Mouse (Mus musculus) embryo, embryonic 10 days (tissue): ENCODE measurements around the gene Ggt6.

ENCODE experiments used
- DNase-seq: peaks from one replicate; pipeline ENCODE4 v3.0.0-alpha.2; 2015; ENCODE audit warnings: low spot score

The Ggt6 gene

DNA sequence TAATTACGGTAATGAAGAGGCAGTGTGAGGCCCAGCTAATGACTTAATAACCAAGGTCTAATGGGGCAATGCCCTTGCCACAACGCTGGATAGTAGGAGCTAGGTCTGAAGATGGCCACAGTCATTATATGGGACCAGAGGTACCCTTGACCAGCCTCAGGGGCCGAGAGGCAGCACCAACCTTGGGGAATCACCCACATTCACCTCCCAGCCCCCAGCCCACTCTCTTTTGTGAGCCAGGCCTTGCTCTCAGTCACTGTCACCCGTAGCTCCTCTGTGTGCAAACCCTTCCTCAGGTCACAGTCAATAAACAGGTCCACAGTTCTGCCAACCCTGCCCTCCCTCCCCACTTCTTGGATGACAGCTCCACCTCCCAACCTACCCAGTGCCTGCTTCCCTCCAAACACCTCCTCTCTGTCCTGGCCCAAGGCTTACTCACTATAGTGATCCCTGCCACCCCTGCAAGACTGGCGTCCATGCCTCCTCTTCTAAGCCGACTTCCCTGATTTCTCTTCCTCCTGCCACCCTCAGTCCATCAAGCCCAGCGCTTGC is 40.8 kb downstream of the Ggt6 start:
- no peak for DNase-seq

DNA sequence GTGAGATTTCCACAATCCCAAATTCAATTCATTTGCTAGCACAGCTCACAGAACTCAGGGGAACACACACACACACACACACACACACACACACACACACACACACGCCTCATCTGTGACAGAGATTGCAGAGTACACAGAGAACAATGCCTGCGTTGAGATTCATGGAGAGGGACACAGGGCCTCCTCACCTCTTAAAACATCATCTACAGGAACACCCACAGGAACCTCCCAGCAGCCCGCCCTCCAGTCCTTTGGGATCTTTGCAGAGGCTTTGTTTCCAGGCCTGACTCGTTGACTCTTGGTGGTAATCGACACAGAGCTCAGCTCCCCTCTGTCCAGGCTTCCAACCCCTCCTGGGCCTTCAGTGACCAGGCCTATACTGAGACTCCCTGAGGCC is 41.9 kb downstream of the Ggt6 start:
- no peak for DNase-seq

DNA sequence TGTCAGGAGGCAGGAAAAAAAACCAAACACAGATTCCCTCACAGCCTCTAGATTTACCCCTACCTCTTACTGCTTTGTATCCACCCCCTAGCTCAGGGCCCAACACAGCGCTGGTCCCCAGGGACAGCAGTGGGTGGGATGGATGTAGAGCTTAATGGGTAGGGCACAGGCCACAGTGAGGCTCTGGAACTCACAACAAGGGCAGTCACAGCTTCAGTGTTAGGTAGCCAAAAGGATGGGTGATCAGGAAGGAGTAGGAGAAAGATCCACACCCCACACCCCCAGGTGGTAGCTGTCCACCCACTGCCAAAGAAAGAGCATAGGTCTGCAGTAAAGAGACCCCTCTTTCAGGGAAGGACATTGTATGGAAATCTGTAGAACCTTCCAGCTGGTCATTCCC is 42.3 kb downstream of the Ggt6 start:
- DNase-seq: no peak

DNA sequence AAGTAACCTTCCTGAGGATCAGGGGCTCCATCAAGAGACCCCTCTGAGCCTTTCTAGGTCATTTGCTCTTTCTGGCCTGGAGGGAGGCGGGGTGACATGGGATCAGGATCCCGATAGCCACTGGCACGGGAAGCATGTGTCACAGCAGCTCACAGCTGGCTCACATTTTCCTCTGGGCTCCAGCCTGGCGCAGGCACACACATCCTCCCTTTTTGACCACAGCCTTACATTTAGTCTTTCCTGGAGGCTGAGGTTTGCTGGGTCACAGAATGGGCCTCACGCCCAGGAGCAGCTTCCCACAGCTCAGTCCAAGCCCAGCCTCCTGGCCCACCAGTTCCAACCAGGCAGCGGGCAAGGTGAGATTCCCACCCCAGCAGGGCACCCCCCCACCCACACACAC is 42.9 kb downstream of the Ggt6 start:
- no peak for DNase-seq

DNA sequence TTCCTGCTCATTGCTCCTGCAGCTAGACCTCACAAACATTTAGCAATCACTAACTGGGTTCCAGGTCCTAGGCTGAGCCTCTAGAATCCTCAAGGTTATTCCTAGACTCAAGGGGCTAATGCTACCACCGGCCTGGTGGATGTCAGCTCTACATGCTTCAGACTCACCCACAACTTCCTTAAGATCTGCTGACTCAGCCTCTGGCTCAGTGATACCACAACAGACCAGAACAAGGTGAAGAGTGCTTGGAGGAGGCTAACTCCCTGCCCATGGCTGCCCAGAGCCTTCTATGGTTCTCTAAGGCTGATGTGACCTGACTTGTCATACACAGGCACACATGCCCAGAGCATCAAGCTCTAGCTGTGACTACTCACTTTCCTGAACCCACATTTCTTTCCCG is 44.2 kb downstream of the Ggt6 start:
- no peak for DNase-seq

DNA sequence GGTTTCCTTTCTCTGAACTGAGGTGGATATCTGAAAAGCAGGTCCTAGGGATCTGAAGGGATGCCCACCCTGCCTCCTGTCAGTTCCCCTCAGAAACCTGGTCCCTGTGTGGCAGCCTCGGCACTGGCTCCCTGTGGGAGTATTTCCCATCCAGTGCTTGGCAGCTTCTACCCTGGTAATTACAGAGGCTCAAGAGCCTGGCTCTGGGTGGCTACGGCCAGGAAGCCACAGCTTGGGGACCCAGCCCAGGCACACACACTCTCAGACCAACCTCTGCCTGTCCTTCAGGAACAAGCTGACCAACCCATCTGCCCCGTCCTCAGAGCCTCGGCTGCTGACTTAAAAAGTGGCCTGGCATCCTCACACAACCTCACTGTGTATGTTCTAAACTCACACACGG is 46.0 kb downstream of the Ggt6 start:
- DNase-seq: no peak

DNA sequence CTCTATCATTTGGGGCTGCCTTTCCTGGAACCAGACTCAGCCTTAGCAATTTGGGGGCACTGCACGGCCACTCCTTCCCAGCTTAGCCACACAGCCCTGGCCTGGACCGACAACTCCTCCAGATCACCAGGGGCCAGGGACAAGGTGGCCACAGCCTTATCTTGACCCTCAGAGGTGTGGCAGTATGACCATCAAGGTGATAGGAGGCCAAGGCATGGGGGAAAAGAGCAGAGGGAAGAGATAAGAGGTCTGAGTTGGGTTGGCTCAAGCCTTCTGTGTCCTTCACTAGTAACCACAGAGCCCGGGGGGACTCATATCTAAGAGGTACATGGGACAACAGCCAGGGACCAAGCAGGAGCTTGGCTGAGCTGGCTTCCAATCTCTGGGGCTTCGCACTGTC is 46.6 kb downstream of the Ggt6 start:
- peak; percentile 43 for DNase-seq

DNA sequence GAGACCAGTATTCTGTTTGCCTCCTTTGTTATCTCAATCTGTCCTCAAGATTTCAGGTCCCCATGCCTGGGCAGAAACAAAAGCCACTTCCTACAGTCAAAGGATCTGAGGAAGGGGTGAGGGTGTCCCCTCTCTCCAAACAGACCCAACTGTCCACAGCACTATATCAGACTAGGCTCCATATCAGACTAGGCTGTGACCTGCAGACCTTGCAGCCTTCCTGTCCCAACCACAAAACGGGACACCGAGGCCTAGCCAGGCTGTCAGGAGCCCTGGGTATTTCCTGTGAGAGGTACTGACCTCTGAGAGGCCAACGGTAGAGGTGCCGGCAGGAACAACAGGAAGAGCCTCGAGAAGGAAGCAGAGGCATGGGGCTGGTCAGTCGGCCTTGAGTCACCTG is 49.2 kb downstream of the Ggt6 start:
- DNase-seq: no peak

DNA sequence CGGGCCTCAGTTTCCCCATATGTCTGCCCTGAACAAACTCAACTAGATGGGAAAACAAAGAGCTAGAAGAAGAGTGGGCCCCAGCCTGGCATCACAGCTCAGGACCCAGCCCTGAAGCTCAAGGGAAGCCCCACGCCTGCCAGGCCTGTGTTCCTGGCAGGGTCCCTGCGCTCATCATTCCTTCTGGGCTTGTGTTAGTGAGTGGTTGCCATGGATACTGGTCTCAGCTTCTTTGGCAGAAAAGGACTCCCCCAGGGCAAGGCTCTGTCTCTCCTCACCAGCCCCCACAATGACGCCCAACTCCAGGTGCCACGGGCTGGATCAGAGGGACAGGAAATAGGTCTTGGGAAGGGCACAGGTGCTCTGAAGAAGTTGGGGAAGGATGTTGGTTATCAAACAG is 49.8 kb downstream of the Ggt6 start:
- DNase-seq: no peak

DNA sequence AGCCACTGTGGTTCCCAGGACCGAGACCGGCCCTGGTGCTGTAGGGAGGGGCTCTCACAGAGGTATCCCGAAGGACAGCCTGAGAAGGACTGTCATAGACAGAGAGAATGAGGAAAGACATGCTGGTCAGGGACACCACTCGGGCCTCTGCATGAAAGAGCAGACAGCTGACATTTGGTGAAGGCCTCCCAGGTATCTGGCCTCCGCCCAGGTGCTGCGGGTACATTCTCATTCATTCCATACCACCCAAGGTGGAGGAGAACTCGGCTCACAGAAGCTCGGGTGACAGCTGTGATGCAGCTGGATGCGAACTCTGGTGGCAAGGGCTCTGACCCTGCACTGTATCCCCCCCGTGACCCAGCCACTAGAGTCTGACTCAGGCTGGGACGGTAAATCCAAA is 50.6 kb downstream of the Ggt6 start:
- no peak for DNase-seq

DNA sequence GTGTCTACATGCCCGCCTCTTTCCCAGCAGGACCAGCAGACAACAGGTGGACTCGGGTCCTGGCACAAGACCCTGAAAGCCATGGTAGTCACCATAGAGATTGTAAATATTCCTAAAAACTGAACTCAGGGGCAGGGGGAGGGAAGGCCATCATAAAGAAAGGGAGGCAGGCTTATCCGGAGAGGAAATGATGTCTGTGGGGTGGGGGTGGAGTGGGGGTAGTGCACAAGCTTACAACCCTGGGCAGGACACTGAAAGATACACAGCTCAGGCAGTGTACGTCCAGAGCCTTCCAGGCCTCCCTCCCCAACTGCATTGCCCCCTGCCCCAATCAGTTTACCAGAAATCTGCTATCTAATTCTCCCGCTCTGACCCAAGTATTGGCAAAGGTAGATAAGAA is 51.8 kb downstream of the Ggt6 start:
- no peak for DNase-seq

DNA sequence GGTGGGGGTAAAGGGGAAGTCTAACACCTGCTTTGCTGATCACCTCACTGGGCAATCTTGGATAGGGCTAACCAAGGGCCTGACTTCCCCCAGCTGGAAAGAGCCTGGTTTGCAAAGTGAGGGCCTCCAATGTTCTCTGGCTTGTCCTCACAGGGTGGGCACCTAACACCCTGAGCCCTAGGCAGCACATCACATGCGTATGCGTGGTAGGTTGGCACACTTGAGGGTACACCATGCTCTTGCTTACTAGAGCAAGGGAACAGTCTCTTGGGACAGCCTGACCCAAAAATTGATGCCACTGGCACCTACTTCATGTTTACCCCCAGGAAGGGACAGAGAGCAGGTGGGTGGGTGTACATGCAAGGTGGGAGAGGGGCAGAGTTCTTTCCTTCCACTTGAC is 52.4 kb downstream of the Ggt6 start:
- no peak for DNase-seq
